Comparison of ENCODE assay signal across 8 mouse cellular contexts in the genomic region with DNA sequence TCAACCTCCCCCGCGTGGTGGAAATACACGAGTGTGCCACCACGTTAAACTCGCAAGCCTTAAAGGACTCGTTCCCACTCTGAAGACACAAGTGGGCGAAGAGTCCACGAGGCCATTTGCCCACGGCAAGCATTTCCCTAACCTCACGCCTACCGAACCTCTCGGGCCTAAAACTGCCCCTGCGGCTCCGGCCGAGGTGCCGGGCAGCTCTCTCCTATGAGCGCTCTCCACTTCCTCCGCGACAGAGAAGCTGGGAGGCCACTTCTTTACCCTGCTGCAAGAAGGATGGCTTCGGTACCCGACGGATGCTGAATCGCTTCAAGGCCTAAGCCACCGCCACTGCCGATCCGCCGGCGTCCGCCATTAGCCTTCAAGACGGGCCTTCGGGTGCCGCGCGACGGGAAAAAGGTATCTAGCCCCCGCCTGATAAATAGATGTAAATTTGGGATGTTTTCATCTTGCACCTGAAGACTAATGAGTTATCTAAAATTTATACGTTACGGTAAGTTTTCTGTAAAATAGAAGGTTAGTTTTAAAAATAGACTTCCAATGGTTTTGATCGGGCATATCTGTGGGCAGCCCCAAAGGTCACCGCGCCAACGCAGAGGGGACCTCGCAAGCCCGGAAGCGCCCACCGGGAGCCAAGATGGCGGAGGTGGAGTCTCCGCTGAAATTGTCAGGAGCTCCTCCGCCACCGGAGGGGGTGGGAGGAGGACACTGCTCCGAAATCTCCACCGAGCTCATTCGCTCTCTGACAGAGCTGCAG. TPM values are rescaled to one million over a fixed set of nuclear protein-coding genes. Genes with fewer than 3 reads are reported as not detected.
A peak's percentile ranks its signal among the peaks of the same experiment; 100 is the strongest.
DNase-seq lines count a peak whose midpoint lies in the region; ATAC-seq and TF ChIP-seq lines count a peak whose summit lies in the region.

Cog4 (plus strand) TSS at position 196 of the 766 bp plus-strand sequence.
Sf3b3 (minus strand) TSS at position 383 of the 766 bp plus-strand sequence.

- H3K36me3 ChIP-seq in heart, embryonic 11.5 days (ENCODE audit: control insufficient read depth, insufficient read depth, low read length): peaks cover 29% of the 10 kb centered on the region
- peaks cover 43% of the 10 kb centered on the region for H3K36me3 ChIP-seq in kidney, embryonic 16.5 days (ENCODE audit: insufficient read depth, low read length)
- peaks cover 43% of the 10 kb centered on the region for H3K36me3 ChIP-seq in liver, adult 2 months (ENCODE audit: control insufficient read depth, insufficient read depth, low read length)
- peaks cover 47% of the 10 kb centered on the region for H3K36me3 ChIP-seq in myocyte (ENCODE audit: control insufficient read depth, insufficient read depth)
- peaks cover 17% of the 10 kb centered on the region for H3K36me3 ChIP-seq in splenic B cell, adult 2 months (ENCODE audit: control insufficient read depth, insufficient read depth, low read length, poor library complexity, severe bottlenecking)

- WGBS in heart, embryonic 11.5 days (ENCODE audit: insufficient replicate concordance): under 1% methylated on average over 53 of the region's 53 CpGs
- under 1% methylated on average over 53 of the region's 53 CpGs for WGBS in kidney, embryonic 16.5 days
- WGBS in liver, adult 2 months: under 1% methylated on average over 53 of the region's 53 CpGs

- H3K4me2 ChIP-seq in heart, embryonic 11.5 days: peak within 1 kb of the TSS; percentile 94
- H3K4me2 ChIP-seq in kidney, embryonic 16.5 days (replicated peaks; ENCODE audit: low read depth, low read length): peak within 1 kb of the TSS; percentile 65
- H3K4me2 ChIP-seq in myocyte (ENCODE audit: low read depth): peak within 1 kb of the TSS; percentile 82

- peak within 1 kb of the TSS; percentile 47 for H3ac ChIP-seq in myocyte (ENCODE audit: control insufficient read depth, insufficient read length)

- H3K79me2 ChIP-seq in liver, adult 2 months (ENCODE audit: control insufficient read depth, insufficient read depth, low read length): peaks cover 14% of the 10 kb centered on the region; the same call in 1 of the 2 replicates
- peaks cover 74% of the 10 kb centered on the region for H3K79me2 ChIP-seq in myocyte (ENCODE audit: control insufficient read depth, insufficient read depth)

- no peak for TF ChIP-seq CTCF in liver, adult 2 months (IDR thresholded peaks at IDR 0.05; ENCODE audit: low read depth, low read length)

- no peaks in the 10 kb centered on the region for H3K9me3 ChIP-seq in heart, embryonic 11.5 days (replicated peaks; ENCODE audit: control insufficient read depth, low read length)
- H3K9me3 ChIP-seq in kidney, embryonic 16.5 days (ENCODE audit: low read length): no peaks in the 10 kb centered on the region

- peak; percentile 78 for TF ChIP-seq POLR2A in liver, adult 2 months (IDR thresholded peaks at IDR 0.05; ENCODE audit: extremely low read depth, insufficient read depth, low read length)
- peak; percentile 87 for TF ChIP-seq POLR2A in myocyte (IDR thresholded peaks at IDR 0.05; ENCODE audit: insufficient read length, low read depth)

- DNase-seq in B cell, adult 2 months: peak; percentile 89
- DNase-seq in brain, adult 2 months (ENCODE audit: low read depth, low spot score): peak; percentile 94
- peak; percentile 76 for DNase-seq in liver, adult 2 months (ENCODE audit: extremely low read depth, low read depth, low spot score)
- DNase-seq in splenic B cell, adult 2 months (ENCODE audit: low read depth, low spot score): peak; percentile 92

- peak; percentile 94 for ATAC-seq in erythroblast, adult 5-6 weeks (replicated peaks; ENCODE audit: low FRiP score, poor library complexity, severe bottlenecking)
- ATAC-seq in heart, embryonic 11.5 days (replicated peaks; ENCODE audit: insufficient number of reproducible peaks, low FRiP score, low TSS enrichment): peak; percentile 86
- peak; percentile 89 for ATAC-seq in kidney, embryonic 16.5 days (ENCODE audit: low FRiP score, low TSS enrichment)

- H3K4me3 ChIP-seq in heart, embryonic 11.5 days (ENCODE audit: low read depth, low read length): peak within 1 kb of the TSS; percentile 95
- H3K4me3 ChIP-seq in kidney, embryonic 16.5 days (ENCODE audit: low read length): peak within 1 kb of the TSS; percentile 93
- peak within 1 kb of the TSS; percentile 89 for H3K4me3 ChIP-seq in liver, adult 2 months (ENCODE audit: insufficient read depth, low read depth, low read length)
- H3K4me3 ChIP-seq in myocyte: peak within 1 kb of the TSS; percentile 89

- peak within 1 kb of the TSS; percentile 87 for H3K27ac ChIP-seq in heart, embryonic 11.5 days (ENCODE audit: low read depth, low read length)
- peak within 1 kb of the TSS; percentile 90 for H3K27ac ChIP-seq in kidney, embryonic 16.5 days (ENCODE audit: low read length)
- peak within 1 kb of the TSS; percentile 93 for H3K27ac ChIP-seq in liver, adult 2 months (replicated peaks; ENCODE audit: insufficient read depth, low read depth, low read length)

- peak within 1 kb of the TSS; percentile 98 for H3K9ac ChIP-seq in heart, embryonic 11.5 days (ENCODE audit: low read depth, low read length)
- peak within 1 kb of the TSS; percentile 97 for H3K9ac ChIP-seq in kidney, embryonic 16.5 days (replicated peaks; ENCODE audit: low read length)
- H3K9ac ChIP-seq in liver, adult 2 months (ENCODE audit: low read depth, low read length): peak within 1 kb of the TSS; percentile 91

- H3K27me3 ChIP-seq in heart, embryonic 11.5 days (ENCODE audit: control insufficient read depth, insufficient read depth, low read length): no peaks in the 10 kb centered on the region
- H3K27me3 ChIP-seq in kidney, embryonic 16.5 days (ENCODE audit: insufficient read depth, low read length): no peaks in the 10 kb centered on the region
- H3K27me3 ChIP-seq in liver, adult 2 months (ENCODE audit: control insufficient read depth, insufficient read depth, low read length): no peaks in the 10 kb centered on the region
- H3K27me3 ChIP-seq in myocyte (ENCODE audit: control insufficient read depth, insufficient read depth, insufficient read length): no peaks in the 10 kb centered on the region
- H3K27me3 ChIP-seq in splenic B cell, adult 2 months (ENCODE audit: control insufficient read depth, insufficient read depth, low read length, poor library complexity, severe bottlenecking): no peaks in the 10 kb centered on the region

- H3K4me1 ChIP-seq in heart, embryonic 11.5 days (ENCODE audit: control insufficient read depth, insufficient read depth, low read length): peaks cover 16% of the 10 kb centered on the region
- peaks cover 12% of the 10 kb centered on the region for H3K4me1 ChIP-seq in kidney, embryonic 16.5 days (ENCODE audit: insufficient read depth, low read length)
- peaks cover 12% of the 10 kb centered on the region for H3K4me1 ChIP-seq in liver, adult 2 months (ENCODE audit: control insufficient read depth, insufficient read depth, low read length)

TF ChIP-seq in myocyte, 11 proteins besides CTCF, POLR2A, EP300 and RAD21:
- TF ChIP-seq E2F4 (IDR thresholded peaks at IDR 0.05; ENCODE audit: insufficient read depth): no peak
- TF ChIP-seq POLR2AphosphoS2 (IDR thresholded peaks at IDR 0.05; ENCODE audit: insufficient read length, low read depth): peak; percentile 76
- TF ChIP-seq MAX (IDR thresholded peaks at IDR 0.05; ENCODE audit: low read depth): peak; percentile 95

RNA-seq across cellular contexts. Expression of gene Cog4, which starts in this region (rescaled TPM):
- total RNA-seq in erythroblast, adult 5-6 weeks (2015; ENCODE audit: low replicate concordance): 3.6 and 8.1 TPM in 2 replicates
- 25.8 and 42.4 TPM in 2 replicates for total RNA-seq in erythroblast, adult 5-6 weeks (2017; ENCODE audit: low replicate concordance)
- polyA plus RNA-seq in heart, embryonic 11.5 days (2014; fragmentation: Nextera tagmentation; extraction: Ambion mirVana): 62.8 and 64.2 TPM in 2 replicates
- 86.9 and 88.5 TPM in 2 replicates for polyA plus RNA-seq in kidney, embryonic 16.5 days (2015; fragmentation: Nextera tagmentation; extraction: Ambion mirVana)
- 73.9 and 75.4 TPM in 2 replicates for total RNA-seq in liver, adult 2 months (2014; rRNA removed)
- 27.8 and 29.4 TPM in 2 replicates for polyA plus RNA-seq in liver, adult 2 months (2012; rRNA removed)
- polyA plus RNA-seq in myocyte (2012; fragmentation: generic; extraction: Trizol): 71.6 TPM

RNA-seq across cellular contexts. Expression of gene Sf3b3, which starts in this region (rescaled TPM):
- 28.8 and 50.5 TPM in 2 replicates for total RNA-seq in erythroblast, adult 5-6 weeks (2015; ENCODE audit: low replicate concordance)
- total RNA-seq in erythroblast, adult 5-6 weeks (2017; ENCODE audit: low replicate concordance): 41.1 and 52.9 TPM in 2 replicates
- polyA plus RNA-seq in heart, embryonic 11.5 days (2014; fragmentation: Nextera tagmentation; extraction: Ambion mirVana): 92.8 and 112 TPM in 2 replicates
- polyA plus RNA-seq in kidney, embryonic 16.5 days (2015; fragmentation: Nextera tagmentation; extraction: Ambion mirVana): 175 and 182 TPM in 2 replicates
- total RNA-seq in liver, adult 2 months (2014; rRNA removed): 20.6 and 23.8 TPM in 2 replicates
- polyA plus RNA-seq in liver, adult 2 months (2012; rRNA removed): 10.8 and 12.1 TPM in 2 replicates
- 47.7 TPM for polyA plus RNA-seq in myocyte (2012; fragmentation: generic; extraction: Trizol)

Comparison
In these comparisons a context has a peak if more than half of its experiments do, and no peak if none do; other contexts are left out.
1. Peak in every context shown above with its lines: DNase-seq, ATAC-seq, H3K4me3 ChIP-seq and H3K27ac ChIP-seq.